Mouse (Mus musculus): Measurements from ENCODE around the gene Fubp3. TPM values are rescaled to one million over a fixed set of nuclear protein-coding genes. Genes with fewer than 3 reads are reported as not detected.

Gene Fubp3
- total and polyA plus RNA-seq, 3 experiments: 64.4 to 186 (median 65.0) TPM

GRCm38 (mm10) chr2:31653971-31654853 is 81.8 kb downstream of the Fubp3 start:
- DNase-seq (ENCODE audit: low spot score) (no peak), ATAC-seq (ENCODE audit: extremely low read depth, insufficient number of reproducible peaks, low FRiP score, poor library complexity, severe bottlenecking) (no peak)
- Histone ChIP-seq H3K4me3 (ENCODE audit: low read depth, low read length) (no peak overlapping the region), H3K4me1 (ENCODE audit: insufficient read depth, low read depth, low read length) (no peaks in the 10 kb centered on the region), H3K27me3 (ENCODE audit: insufficient read depth, low read length) (peaks cover 50% of the 10 kb centered on the region), H3K36me3 (replicated peaks) (no peaks in the 10 kb centered on the region), H3K9me3 (replicated peaks) (peaks cover 11% of the 10 kb centered on the region; the same call in 1 of the 2 replicates)
- TF ChIP-seq GATA2 (IDR thresholded peaks at IDR 0.05; ENCODE audit: borderline replicate concordance, low read depth, low read length) (no peak), TAL1 (conservative IDR thresholded peaks at IDR 0.05; ENCODE audit: low read depth, low read length) (no peak), CTCF (IDR thresholded peaks at IDR 0.05; ENCODE audit: low read depth, low read length) (no peak), POLR2AphosphoS5 (IDR thresholded peaks at IDR 0.05; ENCODE audit: insufficient replicate concordance, low read depth, low read length) (no peak), GATA1 (IDR thresholded peaks at IDR 0.05; ENCODE audit: borderline replicate concordance, low read length) (no peak)

GRCm38 (mm10) chr2:31654854-31655559 is 82.6 kb downstream of the Fubp3 start:
- H3K9me3 ChIP-seq (replicated peaks): peaks cover 12% of the 10 kb centered on the region; the same call in 1 of the 2 replicates
- no peak overlapping the region for H3K4me3 ChIP-seq (ENCODE audit: low read depth, low read length)
- ATAC-seq (ENCODE audit: extremely low read depth, insufficient number of reproducible peaks, low FRiP score, poor library complexity, severe bottlenecking): no peak
- H3K36me3 ChIP-seq (replicated peaks): no peaks in the 10 kb centered on the region
- H3K4me1 ChIP-seq (ENCODE audit: insufficient read depth, low read depth, low read length): no peaks in the 10 kb centered on the region
- peaks cover 47% of the 10 kb centered on the region for H3K27me3 ChIP-seq (ENCODE audit: insufficient read depth, low read length)
- TF ChIP-seq GATA1 (IDR thresholded peaks at IDR 0.05; ENCODE audit: borderline replicate concordance, low read length) (no peak), GATA2 (IDR thresholded peaks at IDR 0.05; ENCODE audit: borderline replicate concordance, low read depth, low read length) (no peak), POLR2AphosphoS5 (IDR thresholded peaks at IDR 0.05; ENCODE audit: insufficient replicate concordance, low read depth, low read length) (no peak), CTCF (IDR thresholded peaks at IDR 0.05; ENCODE audit: low read depth, low read length) (no peak), TAL1 (conservative IDR thresholded peaks at IDR 0.05; ENCODE audit: low read depth, low read length) (no peak)
- no peak for DNase-seq (ENCODE audit: low spot score)

GRCm38 (mm10) chr2:31656374-31656773 is 83.9 kb downstream of the Fubp3 start:
- TF ChIP-seq POLR2AphosphoS5 (IDR thresholded peaks at IDR 0.05; ENCODE audit: insufficient replicate concordance, low read depth, low read length): no peak
- TF ChIP-seq GATA2 (IDR thresholded peaks at IDR 0.05; ENCODE audit: borderline replicate concordance, low read depth, low read length): no peak
- TF ChIP-seq TAL1 (conservative IDR thresholded peaks at IDR 0.05; ENCODE audit: low read depth, low read length): no peak
- no peak for TF ChIP-seq GATA1 (IDR thresholded peaks at IDR 0.05; ENCODE audit: borderline replicate concordance, low read length)
- TF ChIP-seq CTCF (IDR thresholded peaks at IDR 0.05; ENCODE audit: low read depth, low read length): no peak
- no peak for DNase-seq (ENCODE audit: low spot score)
- peaks cover 41% of the 10 kb centered on the region for H3K27me3 ChIP-seq (ENCODE audit: insufficient read depth, low read length)
- H3K9me3 ChIP-seq (replicated peaks): peaks cover 12% of the 10 kb centered on the region; the same call in 1 of the 2 replicates
- no peak for ATAC-seq (ENCODE audit: extremely low read depth, insufficient number of reproducible peaks, low FRiP score, poor library complexity, severe bottlenecking)
- H3K36me3 ChIP-seq (replicated peaks): no peaks in the 10 kb centered on the region
- no peaks in the 10 kb centered on the region for H3K4me1 ChIP-seq (ENCODE audit: insufficient read depth, low read depth, low read length)
- no peak overlapping the region for H3K4me3 ChIP-seq (ENCODE audit: low read depth, low read length)

GRCm38 (mm10) chr2:31662939-31663803 is 90.7 kb downstream of the Fubp3 start:
- Histone ChIP-seq H3K9me3 (replicated peaks) (peaks cover 8% of the 10 kb centered on the region; the same call in 1 of the 2 replicates), H3K4me3 (ENCODE audit: low read depth, low read length) (no peak overlapping the region), H3K27me3 (ENCODE audit: insufficient read depth, low read length) (peaks cover 25% of the 10 kb centered on the region), H3K36me3 (replicated peaks) (no peaks in the 10 kb centered on the region), H3K4me1 (ENCODE audit: insufficient read depth, low read depth, low read length) (no peaks in the 10 kb centered on the region; the same call in 1 of the 2 replicates)
- TF ChIP-seq CTCF (IDR thresholded peaks at IDR 0.05; ENCODE audit: low read depth, low read length) (no peak), GATA1 (IDR thresholded peaks at IDR 0.05; ENCODE audit: borderline replicate concordance, low read length) (no peak), TAL1 (conservative IDR thresholded peaks at IDR 0.05; ENCODE audit: low read depth, low read length) (no peak)
- DNase-seq (ENCODE audit: low spot score) (no peak), ATAC-seq (ENCODE audit: extremely low read depth, insufficient number of reproducible peaks, low FRiP score, poor library complexity, severe bottlenecking) (no peak)

- ATAC-seq (ENCODE audit: extremely low read depth, insufficient number of reproducible peaks, low FRiP score, poor library complexity, severe bottlenecking) (no peak), DNase-seq (ENCODE audit: low spot score) (no peak)
- H3K4me3 ChIP-seq (ENCODE audit: low read depth, low read length): no peak overlapping the region
- TF ChIP-seq TAL1 (conservative IDR thresholded peaks at IDR 0.05; ENCODE audit: low read depth, low read length): no peak
- no peak for TF ChIP-seq POLR2AphosphoS5 (IDR thresholded peaks at IDR 0.05; ENCODE audit: insufficient replicate concordance, low read depth, low read length)
- no peak for TF ChIP-seq GATA1 (IDR thresholded peaks at IDR 0.05; ENCODE audit: borderline replicate concordance, low read length)
- no peak for TF ChIP-seq CTCF (IDR thresholded peaks at IDR 0.05; ENCODE audit: low read depth, low read length)
- TF ChIP-seq GATA2 (IDR thresholded peaks at IDR 0.05; ENCODE audit: borderline replicate concordance, low read depth, low read length): no peak
- peaks cover 18% of the 10 kb centered on the region for H3K27me3 ChIP-seq (ENCODE audit: insufficient read depth, low read length)
- no peaks in the 10 kb centered on the region; the same call in 1 of the 2 replicates for H3K4me1 ChIP-seq (ENCODE audit: insufficient read depth, low read depth, low read length)
- H3K36me3 ChIP-seq (replicated peaks): no peaks in the 10 kb centered on the region
- H3K9me3 ChIP-seq (replicated peaks): peaks cover 4% of the 10 kb centered on the region; the same call in 1 of the 2 replicates
Observed at GRCm38 (mm10) chr2:31663804-31664180, 91.3 kb downstream of the Fubp3 start.

Other genes starting within 250 kb of the Fubp3 start
- not detected in 2 replicates for gene Ass1, start 102.4 kb upstream of the Fubp3 start, total RNA-seq (2014; fragmentation: Nextera tagmentation)
- not detected in 2 replicates for gene Ass1, start 102.4 kb upstream of the Fubp3 start, total RNA-seq (2017)
- gene Ass1, start 102.4 kb upstream of the Fubp3 start, polyA plus RNA-seq (2012): not detected in 2 replicates
- gene Prdm12, start 67.4 kb downstream of the Fubp3 start, total RNA-seq (2014; fragmentation: Nextera tagmentation): not detected in 2 replicates
- gene Prdm12, start 67.4 kb downstream of the Fubp3 start, total RNA-seq (2017): 0.11 TPM in 1 of 2 replicates, not detected in the other
- gene Prdm12, start 67.4 kb downstream of the Fubp3 start, polyA plus RNA-seq (2012): not detected in 2 replicates
- gene Exosc2, start 98.1 kb downstream of the Fubp3 start, total RNA-seq (2014; fragmentation: Nextera tagmentation): 62.5 and 65.4 TPM in 2 replicates
- gene Exosc2, start 98.1 kb downstream of the Fubp3 start, total RNA-seq (2017): 68.8 and 70.3 TPM in 2 replicates
- 18.7 and 26.2 TPM in 2 replicates for gene Exosc2, start 98.1 kb downstream of the Fubp3 start, polyA plus RNA-seq (2012)
- 49.4 and 66.4 TPM in 2 replicates for gene Abl1, start 115.7 kb downstream of the Fubp3 start, total RNA-seq (2014; fragmentation: Nextera tagmentation)
- 22.3 and 26.7 TPM in 2 replicates for gene Abl1, start 115.7 kb downstream of the Fubp3 start, total RNA-seq (2017)
- 58.4 and 62.3 TPM in 2 replicates for gene Abl1, start 115.7 kb downstream of the Fubp3 start, polyA plus RNA-seq (2012)
- gene Qrfp, start 237.9 kb downstream of the Fubp3 start, total RNA-seq (2014; fragmentation: Nextera tagmentation): not detected in 2 replicates
- gene Qrfp, start 237.9 kb downstream of the Fubp3 start, total RNA-seq (2017): 0.11 TPM in 1 of 2 replicates, not detected in the other
- gene Qrfp, start 237.9 kb downstream of the Fubp3 start, polyA plus RNA-seq (2012): not detected in 2 replicates

Measured in G1E (cell line).